Mouse (Mus musculus): Measurements from ENCODE around the gene Tbc1d13. TPM values are rescaled to one million over a fixed set of nuclear protein-coding genes. Genes with fewer than 3 reads are reported as not detected.
"Not testable (repeated sequence)": the region's sequence is repeated elsewhere in the genome, so short reads cannot be mapped to it uniquely, and the experiment has no call there.

Gene Tbc1d13
- total and polyA plus RNA-seq, 2 experiments from 2014 or later = 10.6 to 168 TPM

GRCm38 (mm10) chr2:30123729-30124471 is 9.6 kb upstream of the Tbc1d13 start:
- Histone ChIP-seq H3K4me1 (ENCODE audit: insufficient read depth, low read length) (peaks cover 6% of the 10 kb centered on the region), H3K36me3 (ENCODE audit: insufficient read depth, low read length) (0 out of 2 replicates have a peak, but pooled peaks cover 5% of the 10 kb centered on the region), H3K4me3 (ENCODE audit: low read depth, low read length) (peak overlapping the region; percentile 82), H3K27ac (ENCODE audit: low read depth, low read length) (peak overlapping the region; percentile 88), H3K9ac (replicated peaks; ENCODE audit: low read length, poor library complexity, severe bottlenecking) (peak overlapping the region; percentile 95), H3K4me2 (ENCODE audit: low read depth, low read length, poor library complexity, severe bottlenecking) (peak overlapping the region; percentile 75), H3K9me3 (ENCODE audit: low read length) (no peaks in the 10 kb centered on the region), H3K27me3 (ENCODE audit: insufficient read depth, low read length) (no peaks in the 10 kb centered on the region)
- DNase-seq (ENCODE audit: low spot score) (peak; percentile 12), ATAC-seq (ENCODE audit: low FRiP score) (peak; percentile 57; the same call in 1 of the 2 replicates)
- 2% methylated on average over 35 of the region's 44 CpGs for WGBS
- TF ChIP-seq CTCF (IDR thresholded peaks at IDR 0.05) = no peak

- Histone ChIP-seq H3K9me3 (ENCODE audit: low read length) (no peaks in the 10 kb centered on the region), H3K27me3 (ENCODE audit: insufficient read depth, low read length) (no peaks in the 10 kb centered on the region), H3K27ac (ENCODE audit: low read depth, low read length) (peak within 1 kb of the TSS; percentile 88), H3K36me3 (ENCODE audit: insufficient read depth, low read length) (0 out of 2 replicates have a peak, but pooled peaks cover 5% of the 10 kb centered on the region), H3K4me1 (ENCODE audit: insufficient read depth, low read length) (peaks cover 6% of the 10 kb centered on the region), H3K9ac (replicated peaks; ENCODE audit: low read length, poor library complexity, severe bottlenecking) (peak within 1 kb of the TSS; percentile 95), H3K4me3 (ENCODE audit: low read depth, low read length) (peak within 1 kb of the TSS; percentile 82), H3K4me2 (ENCODE audit: low read depth, low read length, poor library complexity, severe bottlenecking) (peak within 1 kb of the TSS; percentile 75)
- no peak for TF ChIP-seq CTCF (IDR thresholded peaks at IDR 0.05)
- DNase-seq (ENCODE audit: low spot score) = peak; percentile 97
- ATAC-seq (ENCODE audit: low FRiP score) = peak; percentile 94
- WGBS = 8% methylated on average over 31 of the region's 31 CpGs
These were observed 8.9 kb upstream of the Tbc1d13 start, which contains the start of gene Zer1 for GRCm38 (mm10) chr2:30124472-30125274. TSS of gene Zer1 (minus strand) at chr2:30124585.

GRCm38 (mm10) chr2:30128789-30129188 is 4.8 kb upstream of the Tbc1d13 start:
- H3K36me3 ChIP-seq (ENCODE audit: insufficient read depth, low read length) = no peaks in the 10 kb centered on the region
- no peak overlapping the region for H3K9ac ChIP-seq (replicated peaks; ENCODE audit: low read length, poor library complexity, severe bottlenecking)
- DNase-seq (ENCODE audit: low spot score) (peak; percentile 70), ATAC-seq (ENCODE audit: low FRiP score) (no peak)
- no peak overlapping the region for H3K27ac ChIP-seq (ENCODE audit: low read depth, low read length)
- peak; percentile 86 for TF ChIP-seq CTCF (IDR thresholded peaks at IDR 0.05)
- WGBS = 31% methylated on average over 2 of the region's 2 CpGs
- H3K4me1 ChIP-seq (ENCODE audit: insufficient read depth, low read length) = no peaks in the 10 kb centered on the region
- H3K4me3 ChIP-seq (ENCODE audit: low read depth, low read length) = no peak overlapping the region
- H3K4me2 ChIP-seq (ENCODE audit: low read depth, low read length, poor library complexity, severe bottlenecking) = no peak overlapping the region
- H3K9me3 ChIP-seq (ENCODE audit: low read length) = no peaks in the 10 kb centered on the region
- H3K27me3 ChIP-seq (ENCODE audit: insufficient read depth, low read length) = no peaks in the 10 kb centered on the region

GRCm38 (mm10) chr2:30130156-30130555 is 3.4 kb upstream of the Tbc1d13 start:
- Histone ChIP-seq H3K9ac (replicated peaks; ENCODE audit: low read length, poor library complexity, severe bottlenecking) (no peak overlapping the region), H3K4me1 (ENCODE audit: insufficient read depth, low read length) (peaks cover 10% of the 10 kb centered on the region; the same call in 1 of the 2 replicates), H3K9me3 (ENCODE audit: low read length) (no peaks in the 10 kb centered on the region), H3K4me2 (ENCODE audit: low read depth, low read length, poor library complexity, severe bottlenecking) (no peak overlapping the region), H3K36me3 (ENCODE audit: insufficient read depth, low read length) (no peaks in the 10 kb centered on the region), H3K4me3 (ENCODE audit: low read depth, low read length) (no peak overlapping the region), H3K27me3 (ENCODE audit: insufficient read depth, low read length) (no peaks in the 10 kb centered on the region), H3K27ac (ENCODE audit: low read depth, low read length) (no peak overlapping the region)
- TF ChIP-seq CTCF (IDR thresholded peaks at IDR 0.05) = no peak
- 84% methylated on average over 4 of the region's 4 CpGs for WGBS
- no peak for DNase-seq (ENCODE audit: low spot score)
- ATAC-seq (ENCODE audit: low FRiP score) = no peak

GRCm38 (mm10) chr2:30131240-30131639 is 2.3 kb upstream of the Tbc1d13 start:
- not testable (repeated sequence) for H3K36me3 ChIP-seq (ENCODE audit: insufficient read depth, low read length); H3K27ac ChIP-seq (ENCODE audit: low read depth, low read length); H3K4me3 ChIP-seq (ENCODE audit: low read depth, low read length); ATAC-seq (ENCODE audit: low FRiP score); H3K9me3 ChIP-seq (ENCODE audit: low read length); H3K27me3 ChIP-seq (ENCODE audit: insufficient read depth, low read length); H3K4me2 ChIP-seq (ENCODE audit: low read depth, low read length, poor library complexity, severe bottlenecking); H3K9ac ChIP-seq (replicated peaks; ENCODE audit: low read length, poor library complexity, severe bottlenecking); DNase-seq (ENCODE audit: low spot score)
- 64% methylated on average over 5 of the region's 5 CpGs for WGBS
- peaks cover 11% of the 10 kb centered on the region; the same call in 1 of the 2 replicates for H3K4me1 ChIP-seq (ENCODE audit: insufficient read depth, low read length)
- peak; percentile 34 for TF ChIP-seq CTCF (IDR thresholded peaks at IDR 0.05)
